Mouse (Mus musculus): ENCODE results near the gene Dock7.

The Dock7 gene

DNA sequence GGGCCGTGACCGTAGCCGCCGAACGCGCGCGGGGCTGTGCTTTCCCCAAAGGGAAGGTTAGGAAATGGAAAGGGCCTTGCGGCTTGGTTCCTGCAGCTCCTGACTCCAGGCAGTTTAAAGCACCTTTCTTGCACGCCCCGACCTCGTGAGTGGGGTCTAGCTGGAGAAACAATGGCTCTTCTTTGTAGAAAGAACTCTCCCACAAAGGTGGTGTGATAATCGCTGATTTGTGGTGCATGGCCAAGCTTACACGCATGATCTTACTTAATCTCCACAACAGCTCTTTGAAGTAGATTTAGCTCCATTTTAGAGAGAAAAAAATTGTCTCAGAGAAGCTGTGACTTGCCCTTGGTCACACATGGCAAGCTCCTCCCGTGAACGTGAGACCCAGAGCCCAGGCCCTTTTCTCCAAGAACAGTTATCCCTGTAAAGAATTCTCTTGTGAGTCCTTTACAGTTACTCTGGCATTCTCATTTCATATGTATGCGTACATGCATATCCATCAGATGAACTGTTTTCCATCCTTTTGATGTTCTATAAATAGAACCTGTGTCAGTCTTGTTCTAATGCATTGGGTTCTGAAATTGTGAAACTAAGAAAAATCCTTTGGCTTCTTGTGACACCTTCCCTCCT lies 524 bp upstream of the Dock7 start:
- DNase-seq (ENCODE audit: low spot score) = peak; percentile 14

DNA sequence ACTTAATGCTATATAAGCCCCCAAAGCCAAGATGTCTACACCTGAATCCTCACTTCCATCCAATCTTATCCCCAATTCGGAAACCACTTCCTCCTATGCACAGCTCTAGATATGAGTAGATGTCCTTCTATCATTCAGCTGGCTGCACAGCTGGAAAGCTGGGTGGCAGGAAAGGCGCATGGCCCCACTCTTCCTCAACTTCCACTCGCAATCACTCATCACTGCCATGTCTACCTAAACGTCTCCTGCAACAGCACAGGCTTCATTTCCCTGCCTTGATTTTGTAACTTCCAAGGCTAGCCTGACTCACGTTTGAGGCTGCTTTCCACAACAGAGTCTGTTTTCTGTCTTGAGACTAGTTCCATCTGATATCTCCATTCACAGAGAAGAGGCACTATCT lies 1.7 kb downstream of the Dock7 start:
- no peak for DNase-seq (ENCODE audit: low spot score)

DNA sequence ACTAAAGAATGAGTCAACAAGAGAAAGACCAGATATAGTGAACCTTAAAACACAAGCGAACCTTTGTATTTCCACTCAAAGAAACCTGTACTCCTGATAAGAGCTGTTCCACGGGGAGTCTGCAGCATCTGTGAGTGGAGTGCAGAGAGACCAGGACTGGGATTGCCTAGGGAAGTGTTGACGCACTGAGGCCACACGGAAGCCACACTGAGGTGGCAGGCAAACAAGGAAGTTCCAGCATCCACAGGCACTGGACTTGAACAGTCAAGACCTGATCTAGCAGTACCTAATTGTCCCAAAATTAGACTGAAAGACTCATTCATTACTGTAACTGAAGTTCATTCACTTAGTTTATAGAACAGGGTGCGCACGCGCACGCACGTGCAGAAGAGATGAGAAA lies 4.9 kb downstream of the Dock7 start:
- no peak for DNase-seq (ENCODE audit: low spot score)

DNA sequence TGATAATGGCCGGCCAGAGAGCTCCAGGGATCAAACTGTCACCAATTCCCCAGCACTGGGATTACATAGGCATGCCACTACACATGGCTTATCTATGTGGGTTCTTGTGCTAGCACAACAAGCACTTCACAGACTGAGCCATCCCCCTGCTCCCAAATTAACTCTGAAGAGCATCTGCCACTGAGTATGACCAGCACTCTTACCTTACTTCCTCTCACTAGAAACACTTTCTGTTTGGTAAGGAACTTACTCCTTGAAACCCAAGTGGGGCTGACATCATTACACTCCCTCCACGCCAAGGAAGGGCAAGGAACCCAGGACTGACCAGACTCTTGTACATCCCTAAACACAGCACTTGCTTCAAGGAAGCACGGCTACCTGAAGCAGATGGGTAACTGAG lies 9.0 kb downstream of the Dock7 start:
- no peak for DNase-seq (ENCODE audit: low spot score)

DNA sequence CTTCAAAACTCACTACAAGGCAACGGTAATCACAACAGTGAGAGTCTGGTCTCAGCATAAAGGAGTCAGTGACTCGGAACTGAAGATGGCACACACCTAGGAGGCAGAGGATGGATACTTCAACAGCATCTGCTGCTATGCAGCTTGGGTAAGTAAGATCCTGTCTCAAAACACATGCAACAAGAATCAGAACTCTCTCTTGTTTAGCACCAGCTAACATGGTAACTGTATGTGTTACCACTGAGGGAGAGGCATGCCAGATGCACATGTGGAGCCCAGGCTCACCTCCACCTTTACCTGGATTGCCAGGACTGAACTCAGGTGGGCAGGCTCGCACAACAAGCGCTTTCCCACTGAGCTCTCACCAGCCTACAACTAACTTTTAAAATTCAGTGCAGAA lies 11.9 kb downstream of the Dock7 start:
- no peak for DNase-seq (ENCODE audit: low spot score)

DNA sequence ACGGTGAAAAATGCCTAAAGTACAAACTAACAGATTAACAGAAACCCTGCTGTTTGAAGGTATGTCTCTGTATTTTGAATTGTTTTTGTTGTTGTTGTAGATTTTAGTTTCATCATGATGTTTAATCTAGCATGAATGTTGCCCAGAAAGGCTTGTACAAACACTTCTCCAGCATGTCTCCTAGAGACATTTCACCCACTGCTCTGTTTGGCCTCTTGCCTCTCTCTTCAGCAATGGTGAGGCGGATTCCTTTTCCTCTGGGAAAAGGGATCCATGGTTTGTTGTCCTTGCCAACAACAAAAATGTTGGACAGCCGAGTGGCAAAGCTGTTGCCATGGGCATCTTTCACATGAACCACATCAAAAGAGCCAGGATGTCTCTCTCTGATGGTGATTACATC lies 17.9 kb downstream of the Dock7 start:
- DNase-seq (ENCODE audit: low spot score) = no peak

DNA sequence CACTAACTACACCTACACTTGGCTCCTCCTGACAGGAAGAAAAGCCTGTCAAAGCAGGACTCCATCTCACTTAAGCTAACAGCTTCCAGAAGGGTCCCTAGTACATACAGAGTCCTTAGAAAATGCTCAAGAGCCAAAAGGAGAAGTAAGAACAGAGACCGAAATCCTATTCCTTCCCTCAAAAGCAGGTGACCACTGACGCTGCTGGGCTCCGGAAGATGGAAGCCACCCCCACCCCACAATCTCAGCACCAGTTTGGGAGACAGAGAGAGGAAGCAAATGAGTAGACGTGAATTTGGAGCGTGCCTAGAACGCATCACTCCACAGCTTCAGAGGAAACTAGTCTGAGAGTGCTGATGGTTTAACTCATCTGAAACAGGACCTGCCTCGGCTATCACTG lies 20.0 kb downstream of the Dock7 start:
- DNase-seq (ENCODE audit: low spot score) = no peak

DNA sequence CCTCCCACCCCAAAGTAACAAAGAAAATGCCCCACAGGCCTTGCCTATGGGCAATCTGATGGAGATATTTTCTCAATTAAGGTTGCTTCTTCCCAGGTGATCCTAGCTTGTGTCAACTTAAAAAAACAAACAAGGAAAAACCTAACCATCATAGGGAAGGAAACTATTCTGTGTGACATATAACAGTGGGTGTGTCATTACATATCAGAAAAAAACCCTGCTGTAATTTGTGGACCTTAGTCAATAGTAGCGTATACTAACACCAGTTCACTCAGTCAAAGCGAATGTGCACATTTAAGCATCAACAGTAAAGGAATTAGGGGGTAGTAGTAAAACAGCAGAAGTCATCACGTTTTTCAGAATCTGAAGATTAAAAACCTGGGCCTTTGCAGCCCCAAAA lies 28.9 kb downstream of the Dock7 start:
- no peak for DNase-seq (ENCODE audit: low spot score)

DNA sequence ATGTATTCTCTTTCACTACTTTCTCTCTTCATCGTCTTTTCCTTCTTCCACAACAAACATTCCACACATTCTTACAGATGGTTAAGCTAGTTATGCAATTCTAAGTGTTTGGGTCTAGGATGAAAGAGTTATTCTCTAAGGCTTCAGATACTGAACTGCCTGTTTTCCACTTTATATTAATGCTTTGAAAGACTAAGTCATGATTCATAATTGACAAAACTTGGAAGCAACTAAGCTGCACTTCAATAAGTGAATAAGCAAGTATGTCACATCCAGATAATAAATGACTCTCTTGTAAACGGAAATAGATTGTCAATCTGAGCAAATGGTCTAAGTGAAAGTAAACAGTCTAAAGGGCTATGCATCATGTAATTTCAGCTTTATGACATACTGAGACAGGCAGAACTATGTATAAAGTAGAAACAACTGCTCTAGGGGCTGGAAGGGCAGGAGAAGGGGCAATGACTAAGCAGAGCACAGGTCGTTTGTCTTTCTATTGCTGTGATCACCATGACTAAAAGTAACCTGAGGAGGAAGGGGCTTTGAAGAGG lies 29.5 kb downstream of the Dock7 start:
- DNase-seq (ENCODE audit: low spot score) = no peak

DNA sequence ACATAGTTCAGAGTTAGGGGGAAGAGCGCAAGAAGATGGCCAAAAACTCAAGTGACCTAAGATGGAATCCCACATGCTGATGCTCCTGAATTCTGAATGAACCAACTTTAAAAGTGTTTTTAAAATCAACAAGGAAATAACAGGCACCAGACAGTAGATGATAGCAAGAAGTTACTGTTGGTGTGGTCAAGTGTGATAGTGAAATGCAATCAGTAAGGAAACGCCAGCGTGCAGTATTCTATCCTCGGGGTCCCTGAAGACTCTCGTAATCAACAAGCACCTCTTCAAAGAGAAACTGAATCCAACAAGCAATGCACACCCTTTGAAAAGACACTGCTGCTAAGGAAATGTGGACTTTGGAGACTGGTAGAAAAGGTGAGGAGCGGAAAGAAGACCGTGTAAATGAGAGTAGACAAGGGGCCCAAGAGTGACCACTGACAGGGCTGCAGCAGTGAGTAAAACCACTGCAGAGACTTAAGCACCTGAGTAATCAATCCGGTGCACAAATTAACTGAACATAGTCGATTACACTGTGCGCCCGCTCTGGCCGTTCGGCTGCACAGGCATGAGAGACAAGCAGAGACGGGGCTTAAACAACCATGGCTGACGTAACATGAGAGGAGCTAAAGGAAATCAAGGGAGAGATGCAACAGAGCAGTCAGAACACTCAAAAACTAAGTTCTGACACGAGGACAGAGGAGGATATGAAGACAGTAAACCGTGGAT lies 32.8 kb downstream of the Dock7 start:
- no peak for DNase-seq (ENCODE audit: low spot score)

DNA sequence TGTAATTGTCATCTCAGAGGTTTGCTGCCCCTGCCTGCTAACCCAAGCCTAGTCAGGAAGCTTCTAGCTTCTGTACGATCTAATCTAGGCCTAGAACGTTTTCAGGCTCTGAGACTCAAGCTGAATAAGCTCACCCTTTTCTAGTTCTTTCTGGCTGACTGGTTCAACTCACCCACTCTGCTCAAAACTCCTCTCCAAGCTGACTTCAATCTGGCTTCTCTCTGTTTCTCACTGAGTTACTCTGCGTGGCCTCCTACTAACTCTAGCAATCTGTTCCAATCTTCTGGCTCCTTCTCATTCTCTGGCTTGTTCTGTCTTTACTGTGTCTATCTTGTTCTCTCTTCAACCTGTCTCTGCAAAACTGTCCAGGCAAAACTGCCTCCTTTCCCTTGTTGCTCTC lies 36.9 kb downstream of the Dock7 start:
- DNase-seq (ENCODE audit: low spot score) = no peak

DNA sequence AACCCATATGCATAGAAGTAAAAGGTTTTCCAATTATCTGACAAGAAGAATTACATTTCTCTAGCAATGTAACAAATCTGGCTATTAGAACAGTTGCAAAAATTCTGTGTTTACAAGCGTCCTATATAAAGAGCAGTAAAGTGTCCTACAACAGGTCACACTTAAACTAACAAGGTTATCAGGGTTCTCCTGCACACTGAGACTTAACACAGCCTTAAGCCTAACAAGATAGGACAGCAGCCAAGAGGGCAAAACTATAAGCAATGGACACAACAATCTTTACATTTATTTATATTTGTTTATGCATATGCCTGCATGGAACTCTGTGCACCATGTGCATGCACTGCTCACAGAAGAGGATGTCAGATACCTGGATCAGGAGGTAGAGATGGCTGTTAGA lies 39.5 kb downstream of the Dock7 start:
- no peak for DNase-seq (ENCODE audit: low spot score)

DNA sequence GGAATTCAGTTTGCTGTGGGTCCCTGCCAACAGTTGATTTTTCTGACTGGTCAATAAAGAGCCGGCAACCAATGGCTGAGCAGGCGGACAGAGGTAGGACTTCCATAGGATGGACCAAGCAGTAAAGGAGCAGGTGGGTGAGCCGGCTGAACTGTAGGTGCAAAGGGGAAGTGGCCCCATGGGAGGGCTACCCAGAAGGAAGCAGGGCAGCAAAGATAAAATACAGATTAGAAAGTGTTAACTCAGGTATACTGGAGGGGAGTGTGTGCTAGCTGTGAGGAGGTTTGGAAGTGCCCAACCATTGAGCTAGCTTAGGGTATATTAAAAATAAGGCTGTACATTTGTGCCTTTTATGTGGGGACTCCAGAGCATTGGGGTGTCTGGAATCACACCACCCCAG lies 42.7 kb downstream of the Dock7 start:
- no peak for DNase-seq (ENCODE audit: low spot score)

DNA sequence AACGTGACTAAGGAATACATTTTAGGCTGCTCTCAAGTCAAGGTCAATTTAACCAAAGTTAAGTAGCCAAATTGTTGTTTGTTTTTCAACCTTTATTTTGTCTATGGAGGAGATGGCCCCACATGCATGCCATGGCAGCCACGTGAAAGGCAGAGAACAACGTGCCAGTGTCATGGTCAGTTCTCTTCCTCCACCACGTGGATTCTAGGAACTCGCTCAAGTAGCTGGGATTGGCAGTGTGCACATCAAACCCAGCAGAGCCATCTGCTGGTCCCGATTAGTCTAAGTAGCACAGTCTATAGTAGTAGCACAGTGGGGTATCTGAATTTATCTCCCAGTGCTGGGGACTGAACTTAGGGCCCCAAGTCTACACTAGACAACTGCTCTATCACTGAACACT lies 51.9 kb downstream of the Dock7 start:
- DNase-seq (ENCODE audit: low spot score) = no peak

DNA sequence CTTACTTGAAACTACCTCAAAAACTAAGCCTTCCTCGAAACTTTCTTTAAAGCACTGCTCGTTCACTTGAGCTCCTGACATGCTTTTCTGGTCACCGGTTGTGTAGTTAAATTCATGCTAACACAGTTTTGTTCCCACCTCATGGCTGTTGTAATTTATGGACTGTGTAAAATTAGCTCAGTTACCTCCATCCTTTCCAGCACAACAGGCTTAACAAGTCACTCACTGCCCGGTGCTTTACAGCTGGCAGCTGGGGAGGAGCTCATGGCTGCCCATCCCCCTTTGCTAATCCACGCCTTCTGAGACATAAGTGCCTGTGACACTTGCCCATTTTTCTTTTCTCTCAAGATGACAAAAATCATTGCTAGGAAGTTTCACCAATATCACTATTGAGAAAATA lies 56.2 kb downstream of the Dock7 start:
- no peak for DNase-seq (ENCODE audit: low spot score)

DNA sequence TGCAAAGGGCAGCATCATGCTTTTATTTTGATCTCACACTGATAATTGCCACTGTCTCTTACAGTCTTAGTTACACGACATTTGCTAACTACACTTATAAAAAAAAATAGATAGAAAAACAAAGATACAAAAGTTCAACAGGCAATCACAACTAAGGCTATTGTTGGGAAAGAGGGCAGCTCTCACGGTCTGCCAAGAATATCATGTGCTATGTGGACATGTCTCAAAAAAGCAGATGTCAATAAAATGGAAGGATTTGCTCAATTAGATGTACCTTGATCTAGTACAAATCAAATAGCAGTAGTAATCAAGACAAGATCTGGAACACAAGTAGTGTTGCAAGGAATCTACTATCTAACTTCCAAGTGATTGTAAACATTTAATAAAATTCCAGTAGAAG lies 72.1 kb downstream of the Dock7 start:
- no peak for DNase-seq (ENCODE audit: low spot score)

DNA sequence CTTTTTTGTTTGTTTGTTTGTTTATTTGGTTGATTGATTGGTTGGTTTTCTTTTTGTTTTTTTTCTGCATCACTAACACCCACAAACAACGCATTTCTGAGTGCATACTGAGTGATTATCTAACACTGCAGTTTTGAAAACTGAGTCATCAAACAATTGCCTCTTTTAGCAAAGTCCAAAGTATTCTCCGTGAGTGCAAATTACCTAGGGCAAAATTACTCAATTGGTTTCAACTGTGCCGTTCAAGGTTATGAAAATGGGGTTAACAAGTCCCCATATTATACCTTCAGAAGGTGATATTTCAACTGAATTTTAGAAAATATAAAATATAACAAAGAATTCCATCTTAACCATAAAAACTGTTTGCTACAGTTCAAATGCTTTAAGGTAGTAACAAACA lies 74.2 kb downstream of the Dock7 start:
- no peak for DNase-seq (ENCODE audit: low spot score)

DNA sequence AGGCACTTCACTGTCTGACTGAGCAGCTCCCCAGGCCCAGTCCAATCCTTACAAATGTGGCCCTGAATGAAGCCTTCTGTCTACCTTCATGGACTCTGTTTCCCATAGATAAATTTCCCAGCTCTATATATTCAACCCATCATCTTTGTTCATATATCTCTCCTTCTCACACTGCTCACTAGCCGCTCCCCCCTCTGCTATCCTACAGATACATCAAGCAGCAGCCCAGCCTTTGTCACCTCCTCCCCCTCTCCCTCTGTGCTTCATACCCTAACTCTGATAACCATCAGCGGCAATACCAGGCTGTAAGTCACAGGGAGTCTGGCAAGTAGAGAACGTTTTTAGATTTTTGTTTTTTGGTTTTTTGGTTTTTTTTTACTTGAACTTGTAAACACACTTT lies 75.9 kb downstream of the Dock7 start:
- DNase-seq (ENCODE audit: low spot score) = no peak

DNA sequence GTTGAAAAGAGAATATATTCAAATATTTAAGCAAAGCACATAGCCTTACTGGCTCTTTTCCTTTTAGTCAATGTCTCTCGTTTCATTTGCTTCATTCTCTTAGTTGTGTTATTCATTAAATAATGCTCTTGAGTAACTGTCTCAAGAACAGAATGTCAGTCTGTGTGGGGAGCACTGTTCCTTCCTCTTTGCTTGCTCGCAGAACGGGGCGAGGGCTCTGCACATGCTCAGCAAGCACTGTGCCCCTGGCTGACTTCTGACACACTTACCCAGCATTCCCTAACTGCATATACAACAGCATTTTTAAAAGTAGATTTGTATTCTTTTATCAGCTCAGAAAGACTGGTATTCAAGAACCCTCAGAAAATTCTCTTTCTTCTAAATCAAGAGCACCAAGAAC lies 87.8 kb downstream of the Dock7 start:
- no peak for DNase-seq (ENCODE audit: low spot score)

DNA sequence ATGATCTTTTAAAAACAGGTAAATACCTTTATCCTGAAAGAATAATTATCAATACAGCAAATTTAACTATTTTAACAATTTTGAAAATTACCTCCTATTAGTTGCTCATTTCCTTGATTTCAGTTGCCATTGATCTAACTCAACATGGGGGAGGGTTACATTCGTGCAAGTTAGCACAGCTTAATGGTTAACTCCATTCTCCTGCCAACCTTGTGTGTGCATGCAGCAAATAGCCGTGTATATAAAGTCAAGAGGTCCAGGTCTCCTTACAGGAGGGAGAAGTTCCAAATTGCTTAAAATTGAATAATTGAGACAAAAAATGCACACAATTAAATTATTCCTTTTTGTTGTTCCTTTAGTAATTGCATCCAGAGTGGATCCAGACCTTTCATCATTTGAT lies 90.0 kb downstream of the Dock7 start, which contains the start of gene Angptl3:
Gene Angptl3, plus strand, starts transcription at position 269 of the 400 bp plus-strand sequence.
- peak; percentile 7 for DNase-seq (ENCODE audit: low spot score)

DNA sequence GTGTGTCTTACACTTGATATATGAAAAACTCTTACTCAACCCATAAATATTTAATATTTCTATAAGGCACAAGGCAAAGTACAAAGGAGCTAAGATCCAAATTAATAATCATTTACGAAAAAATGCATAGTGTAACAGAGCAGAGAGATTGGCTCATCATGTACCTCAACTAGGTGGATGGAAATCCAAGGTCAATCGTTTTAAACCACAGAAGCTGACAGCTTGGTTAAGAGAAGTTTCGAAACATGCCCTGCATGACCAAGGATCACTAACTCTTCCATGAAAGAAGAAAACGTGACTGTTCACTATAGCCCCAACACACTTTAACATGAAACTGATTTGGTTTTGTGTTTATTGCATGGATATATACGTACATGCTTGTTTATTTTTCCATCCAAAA lies 92.3 kb downstream of the Dock7 start:
- no peak for DNase-seq (ENCODE audit: low spot score)

DNA sequence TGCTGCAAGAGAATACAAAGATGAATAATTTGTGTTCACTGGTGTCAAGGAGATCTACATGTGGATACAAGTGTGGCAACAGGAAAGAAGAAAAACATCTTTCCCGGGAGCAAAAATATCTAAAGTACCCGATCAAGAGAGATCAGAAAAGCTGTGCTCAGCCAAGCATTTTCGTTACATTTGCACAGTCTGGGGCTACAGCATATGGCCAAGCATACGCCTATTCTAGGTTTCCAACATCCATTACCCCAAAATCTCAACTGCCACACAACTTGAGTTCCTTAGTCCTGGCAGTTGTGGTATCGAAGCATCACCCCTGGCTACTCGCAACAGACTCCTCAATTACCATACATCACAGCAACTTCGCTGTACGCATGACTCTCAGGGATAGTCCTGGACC lies 98.5 kb downstream of the Dock7 start:
- no peak for DNase-seq (ENCODE audit: low spot score)

DNA sequence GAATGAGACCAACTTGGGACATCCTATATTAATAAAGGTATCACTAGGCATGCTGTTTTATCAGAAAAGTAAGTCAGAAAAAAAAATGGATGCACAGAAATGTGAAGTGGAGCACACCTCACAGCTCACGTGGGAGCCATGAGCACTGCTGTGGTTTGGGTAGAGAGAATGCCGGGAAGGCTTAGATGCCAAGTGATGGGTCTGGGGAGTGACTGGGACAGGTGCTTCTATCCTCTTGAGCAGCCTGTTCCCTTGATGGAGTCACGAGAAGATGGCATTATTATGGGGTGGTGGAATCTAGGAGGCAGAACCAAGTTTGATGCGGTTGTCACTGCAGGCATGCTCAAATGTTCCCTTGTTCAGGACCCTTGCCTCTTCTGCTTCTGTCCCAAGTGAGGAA lies 109.7 kb downstream of the Dock7 start:
- no peak for DNase-seq (ENCODE audit: low spot score)

DNA sequence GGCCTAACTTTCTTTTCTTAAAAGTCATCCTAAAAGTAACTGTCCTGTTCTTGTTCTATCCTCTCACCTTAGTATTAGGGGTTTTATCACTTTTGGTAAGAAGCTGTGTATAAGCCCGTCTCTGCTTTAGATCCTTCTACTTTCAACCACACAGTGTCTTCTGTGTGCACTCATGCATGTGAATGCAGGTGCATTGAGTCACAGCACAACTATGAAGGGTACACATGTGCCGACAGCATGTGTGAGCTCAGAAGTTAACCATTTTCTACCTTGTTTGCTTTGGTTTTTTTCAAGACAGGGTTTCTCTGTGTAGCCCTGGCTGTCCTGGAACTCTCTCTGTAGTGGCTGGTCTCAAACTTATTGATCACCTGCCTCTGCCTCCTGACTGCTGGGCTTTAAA lies 114.4 kb downstream of the Dock7 start:
- DNase-seq (ENCODE audit: low spot score) = no peak

All from MN1 (cell line).